Mouse (Mus musculus) ES-Bruce4 (cell line): ENCODE measurements around the gene Cracr2b. TPM values are rescaled to one million over a fixed set of nuclear protein-coding genes. Genes with fewer than 3 reads are reported as not detected.

ENCODE experiments used
- H3K27ac ChIP-seq: 2 replicates; pipeline ENCODE4 v1.5.1; 2012; ENCODE audit warnings: low read length, inconsistent platforms; ENCODE audit not compliant: insufficient read depth
- H3K27me3 ChIP-seq: 2 replicates; pipeline ENCODE4 v1.6.1; 2012; ENCODE audit warnings: mild to moderate bottlenecking, low read length, inconsistent platforms; ENCODE audit not compliant: control insufficient read depth, poor library complexity, insufficient read depth, severe bottlenecking
- H3K36me3 ChIP-seq: 2 replicates; pipeline ENCODE4 v1.6.1; 2012; ENCODE audit warnings: inconsistent platforms, mild to moderate bottlenecking, low read length, moderate library complexity; ENCODE audit not compliant: control insufficient read depth, poor library complexity, insufficient read depth, severe bottlenecking
- H3K4me1 ChIP-seq: one replicate; pipeline ENCODE4 v1.8.1; 2011; ENCODE audit warnings: low read length; ENCODE audit not compliant: control insufficient read depth, insufficient read depth
- H3K4me3 ChIP-seq: 2 replicates; pipeline ENCODE4 v1.5.1; 2011; ENCODE audit warnings: low read depth, mild to moderate bottlenecking, low read length
- H3K9ac ChIP-seq: 2 replicates; pipeline ENCODE4 v1.6.1; 2012; ENCODE audit warnings: low read depth, mild to moderate bottlenecking, inconsistent platforms; ENCODE audit not compliant: poor library complexity, severe bottlenecking
- H3K9me3 ChIP-seq: replicated peaks from 2 replicates; pipeline ENCODE4 v1.6.1; 2012; ENCODE audit warnings: mild to moderate bottlenecking, low read length, inconsistent platforms; ENCODE audit not compliant: control insufficient read depth, poor library complexity, insufficient read depth, severe bottlenecking
- CTCF ChIP-seq: IDR thresholded peaks from one replicate; pipeline ENCODE4 v1.8.1; 2011; ENCODE audit warnings: low read depth, low read length
- EP300 ChIP-seq: IDR thresholded peaks from 2 replicates; pipeline ENCODE4 v1.6.1; 2011; ENCODE audit warnings: low read depth, low read length; ENCODE audit not compliant: insufficient read depth
- POLR2A ChIP-seq: IDR thresholded peaks from one replicate; pipeline ENCODE4 v1.8.1; 2011; ENCODE audit warnings: low read length; ENCODE audit not compliant: insufficient read depth
- polyA plus RNA-seq: library from polyadenylated mRNA; stranded (reverse); fragments of >200 nt; gene quantifications from 2 replicates; pipeline ENCODE4 v1.2.4, GENCODE M21; 2011; ENCODE audit warnings: low read depth; ENCODE audit not compliant: missing spikeins, insufficient read depth, insufficient read length

The Cracr2b gene
- polyA plus RNA-seq, 1 experiment, result 13.5 TPM

- H3K27ac ChIP-seq, result peak within 1 kb of the TSS; percentile 10
- no peaks in the 10 kb centered on the region for H3K4me1 ChIP-seq
These were observed 31.6 kb upstream of the Cracr2b start, which contains the start of gene Cend1 for GRCm38 (mm10) chr7:141429310-141429709. Gene Cend1, minus strand, starts transcription at chr7:141429491.

GRCm38 (mm10) chr7:141429840-141430584 is 30.9 kb upstream of the Cracr2b start:
- TF ChIP-seq EP300, result no peak
- no peak for TF ChIP-seq POLR2A
- no peak for TF ChIP-seq CTCF
- Histone ChIP-seq H3K9me3 (no peaks in the 10 kb centered on the region), H3K4me3 (no peak overlapping the region), H3K4me1 (no peaks in the 10 kb centered on the region), H3K27ac (peak overlapping the region; percentile 10), H3K9ac (no peak overlapping the region), H3K36me3 (no peaks in the 10 kb centered on the region), H3K27me3 (no peaks in the 10 kb centered on the region)

More at GRCm38 (mm10) chr7:141429310-141429709, 31.6 kb upstream of the Cracr2b start, which contains the start of gene Cend1:
- Histone ChIP-seq H3K36me3 (no peaks in the 10 kb centered on the region), H3K9me3 (no peaks in the 10 kb centered on the region), H3K9ac (no peak within 1 kb of the TSS), H3K4me3 (peak within 1 kb of the TSS; percentile 29; the same call in 1 of the 2 replicates), H3K27me3 (no peaks in the 10 kb centered on the region)
- TF ChIP-seq EP300 (0 out of 2 replicates have a peak, but pooled peaks have one; percentile 12), CTCF (no peak)

GRCm38 (mm10) chr7:141430585-141431240 is 30.2 kb upstream of the Cracr2b start:
- Histone ChIP-seq H3K27ac (no peak overlapping the region), H3K36me3 (no peaks in the 10 kb centered on the region), H3K27me3 (no peaks in the 10 kb centered on the region), H3K9ac (no peak overlapping the region), H3K4me3 (no peak overlapping the region), H3K9me3 (no peaks in the 10 kb centered on the region), H3K4me1 (peaks cover 1% of the 10 kb centered on the region)
- TF ChIP-seq EP300 (no peak), POLR2A (no peak), CTCF (no peak)

- peaks cover 2% of the 10 kb centered on the region for H3K4me1 ChIP-seq
- no peaks in the 10 kb centered on the region for H3K27me3 ChIP-seq
- H3K27ac ChIP-seq, result no peak overlapping the region
- TF ChIP-seq CTCF (no peak), POLR2A (no peak), EP300 (no peak)
- H3K36me3 ChIP-seq, result no peaks in the 10 kb centered on the region
- no peak overlapping the region for H3K4me3 ChIP-seq
- H3K9ac ChIP-seq, result no peak overlapping the region
- no peaks in the 10 kb centered on the region for H3K9me3 ChIP-seq
These were observed 29.3 kb upstream of the Cracr2b start for GRCm38 (mm10) chr7:141431434-141432185.

- TF ChIP-seq CTCF (no peak), EP300 (no peak), POLR2A (no peak)
- Histone ChIP-seq H3K27me3 (no peaks in the 10 kb centered on the region), H3K36me3 (no peaks in the 10 kb centered on the region), H3K9me3 (no peaks in the 10 kb centered on the region), H3K9ac (no peak overlapping the region), H3K4me1 (peaks cover 2% of the 10 kb centered on the region), H3K4me3 (no peak overlapping the region), H3K27ac (no peak overlapping the region)
These were observed 28.7 kb upstream of the Cracr2b start for GRCm38 (mm10) chr7:141432186-141432611.
